Mouse (Mus musculus) heart, postnatal 0 days (tissue): ENCODE data around the gene Bivm.
A peak's percentile ranks its signal among the peaks of the same experiment; 100 is the strongest.

ENCODE experiments used
- CTCF ChIP-seq: IDR thresholded peaks from 2 replicates; pipeline ENCODE4 v1.5.1; 2016; ENCODE audit warnings: antibody characterized with exemption, control low read depth, low read depth
- EP300 ChIP-seq: IDR thresholded peaks from 2 replicates; pipeline ENCODE4 v1.6.1; 2016; ENCODE audit warnings: antibody characterized with exemption, low read depth

GRCm38 (mm10) chr1:44118239-44119054, at the start of gene Bivm, which contains the start of gene Kdelc1:
- TF ChIP-seq CTCF: no peak
- peak; percentile 59 for TF ChIP-seq EP300
